Mouse (Mus musculus): ENCODE data around the gene Acads. TPM values are rescaled to one million over a fixed set of nuclear protein-coding genes. Genes with fewer than 3 reads are reported as not detected.

The Acads gene
- polyA plus RNA-seq, 1 experiment from 2014 or later: 21.6 TPM

DNA sequence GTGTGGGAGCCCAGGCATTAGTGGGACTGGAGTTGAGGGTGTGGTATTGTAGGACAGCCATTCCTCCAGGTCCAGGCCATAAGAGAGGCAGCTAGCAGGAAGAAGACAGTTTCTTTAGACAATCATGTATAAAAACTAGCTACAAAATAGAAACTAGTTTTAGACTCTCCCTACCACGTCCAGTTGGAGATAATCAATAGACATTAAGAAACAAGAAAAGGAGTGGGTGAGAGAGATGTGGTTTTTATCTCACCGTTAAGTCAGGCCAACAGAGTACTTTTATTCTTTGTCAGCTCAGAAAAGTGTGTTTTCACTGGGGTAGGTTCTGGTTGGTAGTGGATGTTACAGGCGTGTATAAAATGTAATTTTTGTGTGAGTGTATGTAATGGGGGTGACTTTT is 58.2 kb downstream of the Acads start:
- Histone ChIP-seq H3K27ac (ENCODE audit: low read depth, low read length) (no peak overlapping the region), H3K4me3 (ENCODE audit: low read depth, low read length) (no peak overlapping the region), H3K36me3 (ENCODE audit: control insufficient read depth, insufficient read depth, low read length) (no peaks in the 10 kb centered on the region), H3K4me1 (ENCODE audit: control insufficient read depth, insufficient read depth, low read length) (no peaks in the 10 kb centered on the region), H3K4me2 (no peak overlapping the region), H3K27me3 (ENCODE audit: control insufficient read depth, insufficient read depth, low read length) (no peaks in the 10 kb centered on the region), H3K9me3 (ENCODE audit: control insufficient read depth, low read length) (no peaks in the 10 kb centered on the region), H3K9ac (ENCODE audit: low read length) (no peak overlapping the region)
- DNase-seq (ENCODE audit: low spot score, missing footprints) (no peak), ATAC-seq (ENCODE audit: low FRiP score) (no peak)
- WGBS: 94% methylated on average over 3 of the region's 3 CpGs

Other genes starting within 250 kb of the Acads start
- 1.3 and 1.8 TPM in 2 replicates for gene Oasl2, start 222.4 kb downstream of the Acads start, polyA plus RNA-seq (2014; fragmentation: Nextera tagmentation; extraction: Ambion mirVana)
- gene Oasl1, start 196.1 kb downstream of the Acads start, polyA plus RNA-seq (2014; fragmentation: Nextera tagmentation; extraction: Ambion mirVana): not detected in 2 replicates
- 43.5 and 46.3 TPM in 2 replicates for gene 2210016L21Rik, start 177.2 kb downstream of the Acads start, polyA plus RNA-seq (2014; fragmentation: Nextera tagmentation; extraction: Ambion mirVana)
- not detected in 2 replicates for gene Hnf1a, start 148.3 kb downstream of the Acads start, polyA plus RNA-seq (2014; fragmentation: Nextera tagmentation; extraction: Ambion mirVana)
- gene Sppl3, start 108.2 kb downstream of the Acads start, polyA plus RNA-seq (2014; fragmentation: Nextera tagmentation; extraction: Ambion mirVana): 21.7 and 23.6 TPM in 2 replicates
- gene Gm10401, start 21.1 kb downstream of the Acads start, polyA plus RNA-seq (2014; fragmentation: Nextera tagmentation; extraction: Ambion mirVana): 23.2 and 26.6 TPM in 2 replicates
- gene Unc119b, start 15.6 kb upstream of the Acads start, polyA plus RNA-seq (2014; fragmentation: Nextera tagmentation; extraction: Ambion mirVana): 55.1 and 64.6 TPM in 2 replicates
- 30.0 and 37.3 TPM in 2 replicates for gene Mlec, start 38.8 kb upstream of the Acads start, polyA plus RNA-seq (2014; fragmentation: Nextera tagmentation; extraction: Ambion mirVana)
- 1.1 and 2.3 TPM in 2 replicates for gene Cabp1, start 75.0 kb upstream of the Acads start, polyA plus RNA-seq (2014; fragmentation: Nextera tagmentation; extraction: Ambion mirVana)
- gene Pop5, start 116.5 kb upstream of the Acads start, polyA plus RNA-seq (2014; fragmentation: Nextera tagmentation; extraction: Ambion mirVana): 91.0 and 98.7 TPM in 2 replicates
- 84.6 and 85.0 TPM in 2 replicates for gene Rnf10, start 153.6 kb upstream of the Acads start, polyA plus RNA-seq (2014; fragmentation: Nextera tagmentation; extraction: Ambion mirVana)
- 58.6 and 59.1 TPM in 2 replicates for gene Coq5, start 160.3 kb upstream of the Acads start, polyA plus RNA-seq (2014; fragmentation: Nextera tagmentation; extraction: Ambion mirVana)
- 1,577 and 1,606 TPM in 2 replicates for gene Dynll1, start 181.7 kb upstream of the Acads start, polyA plus RNA-seq (2014; fragmentation: Nextera tagmentation; extraction: Ambion mirVana)
- gene Srsf9, start 207.8 kb upstream of the Acads start, polyA plus RNA-seq (2014; fragmentation: Nextera tagmentation; extraction: Ambion mirVana): 362 and 376 TPM in 2 replicates
- 43.5 and 46.8 TPM in 2 replicates for gene Gatc, start 221.8 kb upstream of the Acads start, polyA plus RNA-seq (2014; fragmentation: Nextera tagmentation; extraction: Ambion mirVana)
- 57.7 and 64.7 TPM in 2 replicates for gene Triap1, start 221.9 kb upstream of the Acads start, polyA plus RNA-seq (2014; fragmentation: Nextera tagmentation; extraction: Ambion mirVana)
- 745 and 840 TPM in 2 replicates for gene Cox6a1, start 229.6 kb upstream of the Acads start, polyA plus RNA-seq (2014; fragmentation: Nextera tagmentation; extraction: Ambion mirVana)

Measured in midbrain, embryonic 11.5 days (tissue).